Mouse (Mus musculus) urinary bladder, postnatal 4 days (tissue): Measurements from ENCODE around the gene Cachd1.

Experiments used
- DNase-seq, 2 experiments: peaks; one replicate each; pipeline ENCODE4 v3.0.0; 2021 to 2022; ENCODE audit warnings: low spot score in 2 of 2

Cachd1 gene

GRCm38 (mm10) chr4:100790176-100790575 lies 13.7 kb downstream of the Cachd1 start:
- no peak for DNase-seq

GRCm38 (mm10) chr4:100793147-100793546 lies 16.7 kb downstream of the Cachd1 start:
- DNase-seq = no peak

GRCm38 (mm10) chr4:100795523-100795922 lies 19.0 kb downstream of the Cachd1 start:
- DNase-seq = no peak

- no peak for DNase-seq
Observed at GRCm38 (mm10) chr4:100800730-100801442, 24.4 kb downstream of the Cachd1 start.

- DNase-seq = no peak
Observed at GRCm38 (mm10) chr4:100801443-100801786, 24.9 kb downstream of the Cachd1 start.

GRCm38 (mm10) chr4:100811057-100811695 lies 34.7 kb downstream of the Cachd1 start:
- no peak for DNase-seq

GRCm38 (mm10) chr4:100811802-100812510 lies 35.5 kb downstream of the Cachd1 start:
- DNase-seq = no peak

- no peak for DNase-seq
Observed at GRCm38 (mm10) chr4:100813767-100814461, 37.4 kb downstream of the Cachd1 start.

GRCm38 (mm10) chr4:100819238-100819637 lies 42.8 kb downstream of the Cachd1 start:
- no peak for DNase-seq

- no peak for DNase-seq
Observed at GRCm38 (mm10) chr4:100822526-100822925, 46.1 kb downstream of the Cachd1 start.

GRCm38 (mm10) chr4:100827374-100827773 lies 50.9 kb downstream of the Cachd1 start:
- no peak for DNase-seq

- no peak for DNase-seq
Observed at GRCm38 (mm10) chr4:100828737-100829136, 52.3 kb downstream of the Cachd1 start.

GRCm38 (mm10) chr4:100837205-100837604 lies 60.7 kb downstream of the Cachd1 start:
- DNase-seq = no peak

GRCm38 (mm10) chr4:100842629-100843028 lies 66.2 kb downstream of the Cachd1 start:
- no peak for DNase-seq

GRCm38 (mm10) chr4:100843119-100843518 lies 66.6 kb downstream of the Cachd1 start:
- no peak for DNase-seq

GRCm38 (mm10) chr4:100850846-100851495 lies 74.5 kb downstream of the Cachd1 start:
- DNase-seq = no peak

- no peak for DNase-seq
Observed at GRCm38 (mm10) chr4:100852448-100852847, 76.0 kb downstream of the Cachd1 start.

- DNase-seq = no peak
Observed at GRCm38 (mm10) chr4:100853426-100853825, 77.0 kb downstream of the Cachd1 start.

GRCm38 (mm10) chr4:100855373-100855772 lies 78.9 kb downstream of the Cachd1 start:
- DNase-seq = no peak

- no peak for DNase-seq
Observed at GRCm38 (mm10) chr4:100857411-100857869, 81.0 kb downstream of the Cachd1 start.

GRCm38 (mm10) chr4:100863861-100864428 lies 87.5 kb downstream of the Cachd1 start:
- DNase-seq = no peak
